Mouse (Mus musculus): Measurements from ENCODE around the gene Naga.

- TF ChIP-seq CTCF (IDR thresholded peaks at IDR 0.05; ENCODE audit: insufficient read depth, low read depth, low read length) (no peak), POLR2A (IDR thresholded peaks at IDR 0.05; ENCODE audit: insufficient read depth, low read depth, low read length) (no peak)
Measured at GRCm38 (mm10) chr15:82368146-82368545, 29.4 kb upstream of the Naga start.

Measured in olfactory bulb, adult 2 months (tissue).